Mouse (Mus musculus) heart, embryonic 13.5 days (tissue): ENCODE measurements around the gene Tnrc6a. TPM values are rescaled to one million over a fixed set of nuclear protein-coding genes. Genes with fewer than 3 reads are reported as not detected.

Experiments used
- ATAC-seq: fragments of 200-750 bp; cut with Nextera tagmentation; 2 replicates; pipeline ENCODE4 v1.8.0; 2017; ENCODE audit warnings: moderate TSS enrichment; ENCODE audit not compliant: insufficient number of reproducible peaks, low FRiP score, low TSS enrichment; ENCODE audit errors: extremely low read depth
- H3K27ac ChIP-seq: fragments of 300-500 bp; sonication (generic); replicated peaks from 2 replicates; pipeline ENCODE4 v1.5.1; 2015; ENCODE audit warnings: moderate library complexity, mild to moderate bottlenecking, inconsistent platforms
- H3K27me3 ChIP-seq: fragments of 300-500 bp; sonication (generic); replicated peaks from 2 replicates; pipeline ENCODE4 v1.6.1; 2015; ENCODE audit warnings: mild to moderate bottlenecking, inconsistent platforms
- H3K36me3 ChIP-seq: fragments of 300-500 bp; sonication (generic); 2 replicates; pipeline ENCODE4 v1.6.1; 2015; ENCODE audit warnings: mild to moderate bottlenecking, inconsistent platforms
- H3K4me1 ChIP-seq: fragments of 300-500 bp; sonication (generic); 2 replicates; pipeline ENCODE4 v1.6.1; 2015; ENCODE audit warnings: inconsistent platforms
- H3K4me2 ChIP-seq: fragments of 300-500 bp; sonication (generic); 2 replicates; pipeline ENCODE4 v1.6.1; 2015; ENCODE audit warnings: inconsistent platforms, mild to moderate bottlenecking, moderate library complexity
- H3K4me3 ChIP-seq: fragments of 300-500 bp; sonication (generic); 2 replicates; pipeline ENCODE4 v1.5.1; 2015; ENCODE audit warnings: moderate library complexity, mild to moderate bottlenecking, inconsistent platforms
- H3K9ac ChIP-seq: fragments of 300-500 bp; sonication (generic); 2 replicates; pipeline ENCODE4 v1.6.1; 2015; ENCODE audit warnings: inconsistent platforms, mild to moderate bottlenecking, moderate library complexity
- H3K9me3 ChIP-seq: fragments of 300-500 bp; sonication (generic); 2 replicates; pipeline ENCODE4 v1.6.1; 2016; ENCODE audit warnings: inconsistent platforms
- WGBS: fragments of 180-500 bp; shearing (Covaris S2); methylation state at CpG from one replicate; pipeline ENCODE4 v1.1.7; 2015; ENCODE audit warnings: mixed read lengths; 5-methylcytosine and 5-hydroxymethylcytosine counted together
- polyA plus RNA-seq: library from polyadenylated mRNA; unstranded; fragments of >200 nt; fragmentation: Nextera tagmentation; extraction: Ambion mirVana; gene quantifications from 2 replicates; pipeline ENCODE4 v1.2.1, GENCODE M21; 2015

The Tnrc6a gene
- polyA plus RNA-seq, 1 experiment from 2014 or later = 28.7 TPM

GRCm38 (mm10) chr7:123214365-123215075 lies 90.8 kb downstream of the Tnrc6a start, which contains the start of gene Slc5a11:
Gene Slc5a11 (plus strand): TSS chr7:123214780.
- Histone ChIP-seq H3K36me3 (no peaks in the 10 kb centered on the region), H3K4me1 (peaks cover 21% of the 10 kb centered on the region), H3K9ac (no peak within 1 kb of the TSS), H3K4me3 (no peak within 1 kb of the TSS), H3K9me3 (no peaks in the 10 kb centered on the region), H3K27me3 (peaks cover 7% of the 10 kb centered on the region; the same call in 1 of the 2 replicates), H3K4me2 (no peak within 1 kb of the TSS), H3K27ac (no peak within 1 kb of the TSS)
- no peak for ATAC-seq
- 27% methylated on average over 8 of the region's 8 CpGs for WGBS

- H3K4me1 ChIP-seq = peaks cover 18% of the 10 kb centered on the region
- no peak overlapping the region for H3K4me3 ChIP-seq
- no peaks in the 10 kb centered on the region for H3K36me3 ChIP-seq
- no peak for ATAC-seq
- H3K9ac ChIP-seq = no peak overlapping the region
- H3K4me2 ChIP-seq = no peak overlapping the region
- H3K27me3 ChIP-seq = peaks cover 7% of the 10 kb centered on the region; the same call in 1 of the 2 replicates
- H3K9me3 ChIP-seq = no peaks in the 10 kb centered on the region
- no peak overlapping the region for H3K27ac ChIP-seq
- WGBS = 61% methylated on average over 2 of the region's 2 CpGs
These were observed 91.5 kb downstream of the Tnrc6a start for GRCm38 (mm10) chr7:123215138-123215537.

- Histone ChIP-seq H3K4me1 (peaks cover 21% of the 10 kb centered on the region), H3K9ac (no peak overlapping the region), H3K36me3 (no peaks in the 10 kb centered on the region), H3K27ac (no peak overlapping the region), H3K4me2 (no peak overlapping the region), H3K4me3 (no peak overlapping the region), H3K27me3 (no peaks in the 10 kb centered on the region), H3K9me3 (no peaks in the 10 kb centered on the region)
- no peak for ATAC-seq
- 72% methylated on average over 7 of the region's 7 CpGs for whole genome bisulfite sequencing
These were observed 94.0 kb downstream of the Tnrc6a start for GRCm38 (mm10) chr7:123217448-123218354.

- Histone ChIP-seq H3K4me1 (peaks cover 21% of the 10 kb centered on the region), H3K4me2 (no peak overlapping the region), H3K9me3 (no peaks in the 10 kb centered on the region), H3K36me3 (no peaks in the 10 kb centered on the region), H3K27ac (no peak overlapping the region), H3K9ac (no peak overlapping the region), H3K4me3 (no peak overlapping the region), H3K27me3 (no peaks in the 10 kb centered on the region)
- no peak for ATAC-seq
- 40% methylated on average over 6 of the region's 6 CpGs for WGBS
These were observed 94.9 kb downstream of the Tnrc6a start for GRCm38 (mm10) chr7:123218620-123219019.

GRCm38 (mm10) chr7:123219781-123220632 lies 96.3 kb downstream of the Tnrc6a start:
- Histone ChIP-seq H3K27ac (no peak overlapping the region), H3K27me3 (no peaks in the 10 kb centered on the region), H3K4me3 (no peak overlapping the region), H3K36me3 (no peaks in the 10 kb centered on the region), H3K4me1 (peaks cover 10% of the 10 kb centered on the region), H3K9ac (no peak overlapping the region), H3K9me3 (no peaks in the 10 kb centered on the region), H3K4me2 (no peak overlapping the region)
- ATAC-seq = no peak
- 65% methylated on average over 13 of the region's 13 CpGs for WGBS

GRCm38 (mm10) chr7:123220633-123220942 lies 96.9 kb downstream of the Tnrc6a start:
- no peaks in the 10 kb centered on the region for H3K36me3 ChIP-seq
- no peak for ATAC-seq
- no peak overlapping the region for H3K27ac ChIP-seq
- H3K9ac ChIP-seq = no peak overlapping the region
- H3K4me3 ChIP-seq = no peak overlapping the region
- H3K4me1 ChIP-seq = peaks cover 10% of the 10 kb centered on the region
- no peaks in the 10 kb centered on the region for H3K9me3 ChIP-seq
- no peaks in the 10 kb centered on the region for H3K27me3 ChIP-seq
- 74% methylated on average over 2 of the region's 2 CpGs for WGBS
- no peak overlapping the region for H3K4me2 ChIP-seq

- H3K27ac ChIP-seq = no peak overlapping the region
- no peak overlapping the region for H3K9ac ChIP-seq
- H3K9me3 ChIP-seq = no peaks in the 10 kb centered on the region
- ATAC-seq = no peak
- H3K4me2 ChIP-seq = no peak overlapping the region
- H3K4me1 ChIP-seq = peaks cover 20% of the 10 kb centered on the region
- 82% methylated on average over 9 of the region's 9 CpGs for WGBS
- no peaks in the 10 kb centered on the region for H3K36me3 ChIP-seq
- H3K27me3 ChIP-seq = no peaks in the 10 kb centered on the region
- H3K4me3 ChIP-seq = no peak overlapping the region
These were observed 100.4 kb downstream of the Tnrc6a start for GRCm38 (mm10) chr7:123224076-123224475.

GRCm38 (mm10) chr7:123225159-123225558 lies 101.5 kb downstream of the Tnrc6a start:
- H3K36me3 ChIP-seq = no peaks in the 10 kb centered on the region
- WGBS = 78% methylated on average over 4 of the region's 4 CpGs
- no peak overlapping the region for H3K9ac ChIP-seq
- no peak overlapping the region for H3K4me2 ChIP-seq
- no peak for ATAC-seq
- H3K27me3 ChIP-seq = no peaks in the 10 kb centered on the region
- no peak overlapping the region for H3K4me3 ChIP-seq
- peaks cover 17% of the 10 kb centered on the region for H3K4me1 ChIP-seq
- H3K27ac ChIP-seq = no peak overlapping the region
- no peaks in the 10 kb centered on the region for H3K9me3 ChIP-seq

- no peak for ATAC-seq
- Histone ChIP-seq H3K4me3 (no peak overlapping the region), H3K4me1 (no peaks in the 10 kb centered on the region), H3K4me2 (no peak overlapping the region), H3K9me3 (no peaks in the 10 kb centered on the region), H3K27me3 (no peaks in the 10 kb centered on the region), H3K9ac (no peak overlapping the region), H3K27ac (no peak overlapping the region), H3K36me3 (no peaks in the 10 kb centered on the region)
- WGBS = 17% methylated on average over 4 of the region's 4 CpGs
These were observed 111.8 kb downstream of the Tnrc6a start for GRCm38 (mm10) chr7:123235449-123235848.

- Histone ChIP-seq H3K9me3 (no peaks in the 10 kb centered on the region), H3K4me1 (peaks cover 16% of the 10 kb centered on the region), H3K4me3 (no peak overlapping the region), H3K4me2 (no peak overlapping the region), H3K27ac (no peak overlapping the region), H3K36me3 (no peaks in the 10 kb centered on the region), H3K9ac (no peak overlapping the region), H3K27me3 (no peaks in the 10 kb centered on the region)
- 52% methylated on average over 4 of the region's 4 CpGs for WGBS
- ATAC-seq = no peak
These were observed 114.9 kb downstream of the Tnrc6a start for GRCm38 (mm10) chr7:123238621-123239020.

GRCm38 (mm10) chr7:123240064-123240463 lies 116.4 kb downstream of the Tnrc6a start:
- H3K4me1 ChIP-seq = peaks cover 27% of the 10 kb centered on the region
- no peaks in the 10 kb centered on the region for H3K36me3 ChIP-seq
- H3K4me2 ChIP-seq = no peak overlapping the region
- no peaks in the 10 kb centered on the region for H3K9me3 ChIP-seq
- H3K4me3 ChIP-seq = no peak overlapping the region
- H3K27ac ChIP-seq = no peak overlapping the region
- ATAC-seq = no peak
- no peak overlapping the region for H3K9ac ChIP-seq
- no peaks in the 10 kb centered on the region for H3K27me3 ChIP-seq
- WGBS = 62% methylated on average over 6 of the region's 6 CpGs
